Mouse (Mus musculus) monocyte, adult 5-6 weeks (primary cell): ENCODE results near the gene Taf4. TPM values are rescaled to one million over a fixed set of nuclear protein-coding genes. Genes with fewer than 3 reads are reported as not detected.

ENCODE experiments used
- ATAC-seq: fragments of 153-309, 156-312 bp; replicated peaks from 2 replicates; pipeline ENCODE4 v1.8.0; 2017; ENCODE audit warnings: mild to moderate bottlenecking; ENCODE audit not compliant: low TSS enrichment, insufficient number of reproducible peaks, severe bottlenecking, poor library complexity, low FRiP score
- total RNA-seq: library from RNA; stranded (forward); fragments of 200-1000, 200-491, 200-594 nt; gene quantifications from 3 replicates; pipeline ENCODE4 v1.2.3, GENCODE M21; 2017

Gene Taf4
- total RNA-seq, 1 experiment from 2014 or later = 27.7 TPM

DNA sequence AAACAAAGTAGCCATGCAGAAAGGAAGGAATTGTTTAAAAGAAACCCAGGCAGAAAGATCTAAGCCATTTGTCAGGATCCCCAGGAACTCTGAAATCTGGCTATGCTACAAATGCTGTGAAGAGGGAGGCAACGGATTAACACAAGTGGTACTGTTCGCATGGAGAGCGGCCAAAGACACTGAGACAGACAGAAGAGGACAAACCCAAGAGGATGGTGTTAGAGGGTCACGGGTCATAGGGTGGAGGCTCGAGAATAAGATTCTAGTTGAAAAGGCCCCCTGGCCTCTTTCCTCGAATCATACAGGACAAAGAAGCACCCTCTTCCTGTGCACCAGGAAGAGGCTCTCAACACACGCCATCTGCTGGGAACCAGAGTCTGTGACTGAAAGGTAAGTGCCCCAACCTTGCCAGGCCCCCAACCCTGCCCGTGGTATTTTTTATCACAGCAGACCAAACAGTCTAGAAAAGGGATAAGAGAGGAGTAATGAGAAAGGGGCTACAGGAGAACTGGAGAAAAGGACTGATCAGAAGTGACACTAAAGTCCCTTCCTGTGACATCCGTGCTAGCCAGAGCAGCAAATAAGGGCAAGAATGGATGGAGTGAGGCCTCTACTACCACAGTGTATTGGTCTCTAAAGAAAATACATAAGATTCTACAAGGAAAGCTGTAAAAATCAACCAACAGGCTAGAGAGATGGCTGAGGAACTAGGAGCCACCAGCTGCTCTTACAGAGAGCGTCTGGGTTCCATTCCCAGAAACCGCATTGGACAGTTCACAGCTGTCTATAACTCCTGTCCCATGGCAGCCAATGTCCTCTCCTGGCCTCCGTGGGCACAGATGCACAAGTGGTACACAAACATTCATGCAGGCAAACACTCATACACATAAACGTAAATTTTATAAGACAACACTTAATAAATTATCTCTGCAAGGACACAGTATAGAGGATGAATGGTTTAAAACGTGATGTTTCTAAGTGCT, 24.6 kb downstream of the Taf4 start:
- no peak for ATAC-seq

- peak; percentile 52 for ATAC-seq
Observed at GRCm38 (mm10) chr2:179948820-179949219, 27.6 kb downstream of the Taf4 start.

- no peak for ATAC-seq
Observed at GRCm38 (mm10) chr2:179947607-179948006, 28.8 kb downstream of the Taf4 start.

GRCm38 (mm10) chr2:179946496-179946895, 29.9 kb downstream of the Taf4 start:
- no peak for ATAC-seq

DNA sequence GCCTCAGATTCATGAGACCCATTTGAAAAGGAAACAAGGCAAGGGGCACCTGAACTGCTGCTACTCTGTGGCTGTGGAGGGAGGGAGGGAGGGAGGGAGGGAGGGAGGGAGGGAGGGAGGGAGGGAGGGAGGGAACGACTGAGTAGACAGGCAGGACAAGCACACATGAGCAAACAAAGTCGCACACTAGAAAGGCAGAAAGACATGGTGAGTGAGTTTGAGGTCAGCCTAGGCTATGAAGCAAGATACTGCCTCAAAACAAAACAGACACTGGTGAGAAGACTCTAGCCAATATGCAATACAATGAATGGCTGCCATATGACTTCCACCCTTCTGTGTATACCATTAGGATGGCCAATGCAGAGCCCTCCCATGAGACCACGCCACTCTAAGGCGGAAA, 31.4 kb downstream of the Taf4 start:
- no peak for ATAC-seq

- ATAC-seq = no peak
Observed at GRCm38 (mm10) chr2:179941696-179942095, 34.8 kb downstream of the Taf4 start.

GRCm38 (mm10) chr2:179937091-179937490, 39.4 kb downstream of the Taf4 start:
- ATAC-seq = no peak

- no peak for ATAC-seq
Observed at GRCm38 (mm10) chr2:179934165-179934564, 42.3 kb downstream of the Taf4 start.

DNA sequence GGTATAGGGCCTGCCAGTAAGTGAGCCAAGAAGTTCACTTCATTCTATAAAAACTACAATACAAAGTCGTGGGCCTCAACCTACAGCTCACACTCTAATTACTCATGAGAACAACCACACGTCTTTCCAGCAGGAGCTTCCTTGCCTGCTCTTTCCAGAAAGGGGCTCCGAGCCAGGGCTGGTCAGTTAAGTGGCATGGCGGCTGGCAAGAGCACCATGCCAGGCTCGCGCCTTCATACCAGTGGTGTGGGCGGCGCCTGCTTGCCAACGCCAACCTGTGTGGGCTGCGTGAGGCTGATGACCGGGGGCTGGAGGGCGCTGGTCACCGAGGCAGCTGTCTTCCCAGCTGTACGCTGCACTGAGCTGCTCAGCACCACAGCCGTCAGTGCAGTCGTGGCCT, 44.7 kb downstream of the Taf4 start:
- no peak for ATAC-seq

DNA sequence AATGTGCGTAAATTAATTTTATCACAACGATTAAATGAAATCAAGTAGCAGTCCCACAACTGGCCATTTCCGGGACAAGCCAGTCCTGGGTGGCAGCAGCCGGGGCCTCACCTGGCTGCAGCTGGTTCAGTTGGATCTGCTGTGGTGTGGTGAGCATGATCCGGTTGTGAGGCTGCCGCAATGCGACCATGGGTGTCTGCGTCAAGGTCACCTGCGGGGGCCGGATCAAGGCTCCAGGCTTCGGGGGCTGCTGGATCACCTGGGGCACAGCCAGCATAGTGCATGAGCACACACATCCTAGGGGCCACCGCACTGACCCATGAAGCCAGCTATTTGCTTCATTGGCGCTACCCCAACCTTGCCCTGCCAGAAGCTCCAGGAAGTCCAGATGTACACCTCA, 47.3 kb downstream of the Taf4 start:
- ATAC-seq = no peak

DNA sequence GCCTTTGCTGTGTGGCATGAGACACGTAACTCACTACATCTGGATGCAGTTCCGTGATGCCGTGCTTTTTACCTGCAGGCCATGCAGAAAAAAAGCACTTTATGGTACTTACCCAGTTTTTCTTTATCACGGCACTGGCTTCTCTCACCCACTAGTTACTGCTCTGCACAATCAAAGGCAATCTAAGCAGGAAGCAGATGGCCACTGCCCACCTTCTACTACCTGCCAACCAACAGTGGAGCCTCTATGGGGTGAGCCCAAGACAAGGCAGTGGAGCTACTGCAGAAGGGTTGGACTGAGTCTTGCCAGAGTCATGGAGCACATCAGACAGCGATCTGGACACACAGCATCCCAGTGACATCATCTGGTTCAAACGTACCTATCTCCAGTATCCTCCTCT, 52.4 kb downstream of the Taf4 start:
- no peak for ATAC-seq

GRCm38 (mm10) chr2:179921021-179921653, 55.3 kb downstream of the Taf4 start:
- ATAC-seq = no peak

GRCm38 (mm10) chr2:179920042-179920441, 56.4 kb downstream of the Taf4 start:
- ATAC-seq = no peak

GRCm38 (mm10) chr2:179916877-179917673, 59.4 kb downstream of the Taf4 start:
- ATAC-seq = peak; percentile 49; the same call in 1 of the 2 replicates

DNA sequence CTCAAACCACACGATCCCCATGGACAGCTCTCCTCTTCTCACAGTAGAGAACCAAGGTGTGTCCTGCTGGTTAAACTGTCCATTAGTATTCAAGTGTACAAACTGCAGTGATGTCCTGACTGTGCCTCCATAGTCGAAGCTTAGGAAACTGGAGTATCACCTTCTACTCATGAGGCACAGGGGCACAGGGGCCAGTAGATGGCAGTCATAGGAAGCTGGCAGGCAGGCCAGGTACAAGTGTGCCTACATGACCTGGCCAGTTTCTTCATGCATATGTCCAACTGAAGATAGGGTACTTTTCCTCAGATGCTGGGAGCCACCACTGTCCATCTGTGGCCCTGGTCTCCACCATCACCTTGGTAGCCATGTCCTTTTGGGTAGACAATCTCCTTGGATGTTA, 62.2 kb downstream of the Taf4 start:
- ATAC-seq = no peak

DNA sequence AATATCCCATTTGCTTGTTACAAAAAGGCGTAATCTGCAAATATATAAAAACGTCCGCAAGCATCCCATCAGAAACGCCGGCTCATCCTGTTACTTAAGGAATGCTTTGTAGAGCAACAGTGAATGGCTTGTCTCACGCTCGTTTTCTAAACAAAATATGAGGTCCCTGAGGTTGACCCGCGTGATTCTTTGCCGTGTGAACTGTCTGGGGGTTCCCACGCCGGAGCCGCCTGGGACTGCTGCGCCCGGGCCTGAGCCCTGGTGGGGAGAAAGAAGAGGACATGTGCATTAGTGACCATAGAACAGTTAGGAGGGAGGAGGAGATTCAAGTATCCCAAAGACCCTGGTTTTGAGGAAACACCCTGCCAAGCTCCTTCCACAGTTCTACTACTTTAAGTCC, 63.1 kb downstream of the Taf4 start:
- ATAC-seq = no peak

DNA sequence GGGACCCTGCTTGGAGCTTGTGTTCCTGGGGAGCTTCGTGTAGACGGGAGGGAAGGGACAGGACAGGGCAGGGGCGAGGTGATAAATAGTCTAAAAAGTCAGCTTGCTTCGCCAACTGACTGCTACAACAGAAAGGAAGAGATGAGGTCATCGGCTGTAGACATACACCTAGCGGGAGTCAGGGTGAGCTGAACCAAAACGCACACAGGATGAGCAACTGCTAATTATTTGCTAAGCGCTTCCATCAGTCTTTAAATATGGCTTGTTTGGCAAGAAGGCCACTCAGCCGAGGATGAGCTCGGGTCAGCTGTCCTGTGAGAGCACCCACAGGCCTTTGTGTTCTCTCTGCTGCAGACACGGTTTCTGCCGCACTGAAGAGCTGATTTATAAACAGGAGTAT, 63.5 kb downstream of the Taf4 start:
- no peak for ATAC-seq

- no peak for ATAC-seq
Observed at GRCm38 (mm10) chr2:179896949-179897348, 79.5 kb downstream of the Taf4 start.

DNA sequence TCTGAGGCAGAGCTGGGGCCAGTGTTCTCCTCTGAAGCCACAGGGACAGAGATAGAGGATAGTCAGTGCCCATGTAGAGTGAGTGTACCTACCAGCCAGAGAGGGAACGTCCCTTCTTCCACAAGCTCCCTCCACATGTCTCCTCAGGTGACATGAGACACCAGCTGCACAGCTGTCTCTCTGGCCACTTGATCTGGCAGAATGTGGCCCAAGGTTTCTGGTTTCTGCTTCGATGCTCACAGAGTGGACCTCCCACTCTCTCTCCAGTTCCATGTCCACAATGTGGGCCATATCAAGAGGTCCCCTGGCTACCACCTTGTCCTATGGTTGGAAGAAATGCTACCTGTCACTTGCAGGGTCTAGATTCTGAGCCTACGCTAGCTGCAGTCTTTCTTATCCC, 85.4 kb downstream of the Taf4 start:
- no peak for ATAC-seq
